ENCODE assay signal across 8 mouse cellular contexts in the genomic region with DNA sequence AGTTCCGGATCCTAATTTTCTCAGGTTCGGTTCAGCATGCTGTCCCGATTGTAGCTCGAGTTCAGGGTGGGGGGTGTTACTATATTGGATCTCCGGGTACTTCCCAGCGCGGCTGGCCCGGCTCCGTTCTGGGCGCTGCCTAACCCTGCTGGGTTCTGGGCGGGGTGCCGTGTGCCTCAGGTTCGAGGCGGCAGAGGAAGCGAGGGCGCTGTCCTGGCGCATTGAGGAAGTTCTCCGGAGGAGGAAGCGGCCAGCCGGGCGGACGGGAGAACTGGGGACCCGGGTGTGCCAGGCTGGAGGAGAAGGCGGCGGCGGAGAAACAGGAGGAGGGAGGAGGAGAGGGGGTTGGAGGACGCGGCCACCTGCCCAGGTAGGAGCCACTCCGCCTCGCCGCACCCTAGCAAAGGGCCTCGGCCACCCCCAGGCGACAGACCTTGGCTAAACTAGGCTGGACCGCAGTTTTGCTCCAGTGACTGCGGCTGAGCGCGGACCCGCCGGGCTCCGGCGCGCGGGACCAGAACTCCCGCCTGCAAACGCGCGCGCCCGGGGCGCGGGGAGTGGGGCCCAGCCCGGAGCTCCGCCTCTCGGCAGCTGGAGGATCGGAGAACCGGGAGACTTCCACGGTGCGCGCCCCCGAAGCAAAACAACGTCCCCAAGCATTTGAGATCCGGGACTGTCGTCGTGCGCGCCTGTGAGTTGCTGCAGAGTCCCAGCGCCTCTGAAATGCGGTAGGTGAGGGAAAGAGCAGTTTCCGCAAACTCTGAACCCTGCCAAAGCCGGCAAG. TPM values are rescaled to one million over a fixed set of nuclear protein-coding genes. Genes with fewer than 3 reads are reported as not detected.
DNase-seq lines count a peak whose midpoint lies in the region; ATAC-seq lines count a peak whose summit lies in the region.

Gene Syk (plus strand): TSS at position 296 of the 784 bp plus-strand sequence.

- H3K27me3 ChIP-seq in intestine, embryonic 16.5 days (replicated peaks; ENCODE audit: control insufficient read depth, insufficient read depth, low read length), result no peaks in the 10 kb centered on the region; the same call in 1 of the 2 replicates
- 0 out of 2 replicates have a peak, but pooled peaks cover 3% of the 10 kb centered on the region for H3K27me3 ChIP-seq in liver, embryonic 11.5 days (replicated peaks; ENCODE audit: control insufficient read depth, insufficient read depth, low read length)

- under 1% methylated on average over 70 of the region's 70 CpGs for WGBS in intestine, embryonic 16.5 days
- WGBS in liver, embryonic 11.5 days, result under 1% methylated on average over 70 of the region's 70 CpGs

- peak within 1 kb of the TSS; percentile 70 for H3K9ac ChIP-seq in intestine, embryonic 16.5 days (ENCODE audit: low read depth, low read length)
- peak within 1 kb of the TSS; percentile 72 for H3K9ac ChIP-seq in liver, embryonic 11.5 days (ENCODE audit: low read depth, low read length)

- peak; percentile 81 for DNase-seq in R1 (ENCODE audit: low read depth, low spot score)
- DNase-seq in embryo, embryonic 10.5 days (ENCODE audit: low spot score), result peak; percentile 78
- DNase-seq in gonadal fat pad, adult 2 months (ENCODE audit: low read depth), result no peak
- peak; percentile 76 for DNase-seq in liver, embryonic 11.5 days (ENCODE audit: low spot score)
- peak; percentile 86 to 93 for DNase-seq in monocyte, adult 2 months (ENCODE audit: low read depth in 1 of 2, low spot score in 2 of 2)
- DNase-seq in spleen, postnatal 4 days (ENCODE audit: low spot score in 2 of 2), result peak; percentile 71 to 86
- DNase-seq in MN1 (ENCODE audit: low spot score), result no peak

- peak within 1 kb of the TSS; percentile 64 for H3K4me3 ChIP-seq in intestine, embryonic 16.5 days (ENCODE audit: low read length)
- H3K4me3 ChIP-seq in liver, embryonic 11.5 days (ENCODE audit: low read depth, low read length), result peak within 1 kb of the TSS; percentile 66

- H3K9me3 ChIP-seq in intestine, embryonic 16.5 days (ENCODE audit: control insufficient read depth, low read length), result no peaks in the 10 kb centered on the region
- no peaks in the 10 kb centered on the region for H3K9me3 ChIP-seq in liver, embryonic 11.5 days (ENCODE audit: control insufficient read depth, low read length)

- peaks cover 4% of the 10 kb centered on the region; the same call in 1 of the 2 replicates for H3K4me1 ChIP-seq in intestine, embryonic 16.5 days (ENCODE audit: control insufficient read depth, insufficient read depth, low read length)
- peaks cover 8% of the 10 kb centered on the region; the same call in 1 of the 2 replicates for H3K4me1 ChIP-seq in liver, embryonic 11.5 days (replicated peaks; ENCODE audit: control insufficient read depth, insufficient read depth, low read length)

- H3K4me2 ChIP-seq in intestine, embryonic 16.5 days (ENCODE audit: low read depth, low read length), result peak within 1 kb of the TSS; percentile 89
- H3K4me2 ChIP-seq in liver, embryonic 11.5 days, result peak within 1 kb of the TSS; percentile 86

- peak; percentile 86 for ATAC-seq in intestine, embryonic 16.5 days
- peak; percentile 73 for ATAC-seq in liver, embryonic 11.5 days (replicated peaks; ENCODE audit: low FRiP score)

- no peaks in the 10 kb centered on the region for H3K36me3 ChIP-seq in intestine, embryonic 16.5 days (ENCODE audit: control insufficient read depth, insufficient read depth, low read length)
- H3K36me3 ChIP-seq in liver, embryonic 11.5 days (ENCODE audit: control insufficient read depth, insufficient read depth, low read length), result no peaks in the 10 kb centered on the region

- H3K27ac ChIP-seq in intestine, embryonic 16.5 days (ENCODE audit: low read length), result peak within 1 kb of the TSS; percentile 70
- peak within 1 kb of the TSS; percentile 78 for H3K27ac ChIP-seq in liver, embryonic 11.5 days (ENCODE audit: low read depth, low read length)

RNA-seq across cellular contexts. Expression of gene Syk, which starts in this region (rescaled TPM):
- polyA plus RNA-seq in gonadal fat pad, adult 2 months (2012; rRNA removed), result 23.1 and 33.4 TPM in 2 replicates
- polyA plus RNA-seq in intestine, embryonic 16.5 days (2015; fragmentation: Nextera tagmentation; extraction: Ambion mirVana), result 2.7 and 2.9 TPM in 2 replicates
- 10.1 and 10.7 TPM in 2 replicates for polyA plus RNA-seq in liver, embryonic 11.5 days (2014; fragmentation: Nextera tagmentation; extraction: Ambion mirVana)

Comparison
In these comparisons a context has a peak if more than half of its experiments do, and no peak if none do; other contexts are left out.
1. DNase-seq: peak in R1 (single experiment), embryo, embryonic 10.5 days (single experiment), liver, embryonic 11.5 days (single experiment), monocyte, adult 2 months (2 of 2) and spleen, postnatal 4 days (2 of 2); none in gonadal fat pad, adult 2 months (single experiment) and MN1 (single experiment).